Mouse (Mus musculus): Measurements from ENCODE around the gene Cdc7. TPM values are rescaled to one million over a fixed set of nuclear protein-coding genes. Genes with fewer than 3 reads are reported as not detected.

Cdc7 gene
- 39.3 and 46.1 TPM in 2 replicates for polyA plus RNA-seq (2014; fragmentation: Nextera tagmentation; extraction: Ambion mirVana)

- H3K9me3 ChIP-seq (ENCODE audit: control insufficient read depth, low read length): no peaks in the 10 kb centered on the region
- H3K9ac ChIP-seq: peak within 1 kb of the TSS; percentile 88
- no peaks in the 10 kb centered on the region for H3K27me3 ChIP-seq (ENCODE audit: control insufficient read depth, insufficient read depth, low read length)
- peak within 1 kb of the TSS; percentile 95 for H3K4me3 ChIP-seq (replicated peaks; ENCODE audit: low read length)
- 0 out of 2 replicates have a peak, but pooled peaks cover 6% of the 10 kb centered on the region for H3K36me3 ChIP-seq (replicated peaks; ENCODE audit: control insufficient read depth, insufficient read depth)
- DNase-seq (ENCODE audit: low spot score) (peak; percentile 97), ATAC-seq (ENCODE audit: low FRiP score) (peak; percentile 92)
- H3K4me2 ChIP-seq (replicated peaks): peak within 1 kb of the TSS; percentile 91
- H3K4me1 ChIP-seq (replicated peaks; ENCODE audit: control insufficient read depth, insufficient read depth, low read length): peaks cover 10% of the 10 kb centered on the region
- WGBS: 6% methylated on average over 54 of the region's 54 CpGs
- H3K27ac ChIP-seq: peak within 1 kb of the TSS; percentile 81
Measured at GRCm38 (mm10) chr5:106963584-106964512, at the start of gene Cdc7. Gene Cdc7, plus strand, starts transcription at chr5:106964322.

- Histone ChIP-seq H3K4me1 (replicated peaks; ENCODE audit: control insufficient read depth, insufficient read depth, low read length) (no peaks in the 10 kb centered on the region), H3K27me3 (ENCODE audit: control insufficient read depth, insufficient read depth, low read length) (no peaks in the 10 kb centered on the region), H3K9me3 (ENCODE audit: control insufficient read depth, low read length) (no peaks in the 10 kb centered on the region), H3K27ac (no peak overlapping the region), H3K4me2 (replicated peaks) (no peak overlapping the region), H3K36me3 (replicated peaks; ENCODE audit: control insufficient read depth, insufficient read depth) (peaks cover 7% of the 10 kb centered on the region; the same call in 1 of the 2 replicates), H3K4me3 (replicated peaks; ENCODE audit: low read length) (no peak overlapping the region), H3K9ac (no peak overlapping the region)
- ATAC-seq (ENCODE audit: low FRiP score) (no peak), DNase-seq (ENCODE audit: low spot score) (no peak)
Measured at GRCm38 (mm10) chr5:106919315-106919714, 44.8 kb upstream of the Cdc7 start.

GRCm38 (mm10) chr5:106925488-106926368, 38.4 kb upstream of the Cdc7 start, which contains the start of gene Hfm1:
Gene Hfm1, minus strand, starts transcription at chr5:106926321.
- H3K4me1 ChIP-seq (replicated peaks; ENCODE audit: control insufficient read depth, insufficient read depth, low read length): peaks cover 5% of the 10 kb centered on the region; the same call in 1 of the 2 replicates
- peaks cover 7% of the 10 kb centered on the region; the same call in 1 of the 2 replicates for H3K36me3 ChIP-seq (replicated peaks; ENCODE audit: control insufficient read depth, insufficient read depth)
- H3K9ac ChIP-seq: peak within 1 kb of the TSS; percentile 80
- no peaks in the 10 kb centered on the region for H3K9me3 ChIP-seq (ENCODE audit: control insufficient read depth, low read length)
- DNase-seq (ENCODE audit: low spot score) (peak; percentile 79), ATAC-seq (ENCODE audit: low FRiP score) (peak; percentile 98)
- no peaks in the 10 kb centered on the region for H3K27me3 ChIP-seq (ENCODE audit: control insufficient read depth, insufficient read depth, low read length)
- H3K27ac ChIP-seq: peak within 1 kb of the TSS; percentile 91
- peak within 1 kb of the TSS; percentile 56 for H3K4me3 ChIP-seq (replicated peaks; ENCODE audit: low read length)
- 1% methylated on average over 68 of the region's 76 CpGs for WGBS
- H3K4me2 ChIP-seq (replicated peaks): peak within 1 kb of the TSS; percentile 63

GRCm38 (mm10) chr5:106926369-106926686, 37.8 kb upstream of the Cdc7 start:
- no peaks in the 10 kb centered on the region for H3K9me3 ChIP-seq (ENCODE audit: control insufficient read depth, low read length)
- ATAC-seq (ENCODE audit: low FRiP score) (peak; percentile 44), DNase-seq (ENCODE audit: low spot score) (no peak)
- WGBS: 30% methylated on average over 4 of the region's 4 CpGs
- H3K27me3 ChIP-seq (ENCODE audit: control insufficient read depth, insufficient read depth, low read length): no peaks in the 10 kb centered on the region
- peak overlapping the region; percentile 80 for H3K9ac ChIP-seq
- peak overlapping the region; percentile 91 for H3K27ac ChIP-seq
- peak overlapping the region; percentile 63 for H3K4me2 ChIP-seq (replicated peaks)
- peaks cover 5% of the 10 kb centered on the region; the same call in 1 of the 2 replicates for H3K4me1 ChIP-seq (replicated peaks; ENCODE audit: control insufficient read depth, insufficient read depth, low read length)
- peak overlapping the region; percentile 56 for H3K4me3 ChIP-seq (replicated peaks; ENCODE audit: low read length)
- peaks cover 7% of the 10 kb centered on the region; the same call in 1 of the 2 replicates for H3K36me3 ChIP-seq (replicated peaks; ENCODE audit: control insufficient read depth, insufficient read depth)

- DNase-seq (ENCODE audit: low spot score) (no peak), ATAC-seq (ENCODE audit: low FRiP score) (no peak)
- Histone ChIP-seq H3K9ac (no peak overlapping the region), H3K4me2 (replicated peaks) (no peak overlapping the region), H3K4me3 (replicated peaks; ENCODE audit: low read length) (no peak overlapping the region), H3K36me3 (replicated peaks; ENCODE audit: control insufficient read depth, insufficient read depth) (no peaks in the 10 kb centered on the region), H3K27me3 (ENCODE audit: control insufficient read depth, insufficient read depth, low read length) (no peaks in the 10 kb centered on the region), H3K27ac (no peak overlapping the region), H3K9me3 (ENCODE audit: control insufficient read depth, low read length) (no peaks in the 10 kb centered on the region), H3K4me1 (replicated peaks; ENCODE audit: control insufficient read depth, insufficient read depth, low read length) (peaks cover 5% of the 10 kb centered on the region; the same call in 1 of the 2 replicates)
- 78% methylated on average over 4 of the region's 4 CpGs for WGBS
Measured at GRCm38 (mm10) chr5:106927996-106928395, 36.1 kb upstream of the Cdc7 start.

- H3K9ac ChIP-seq: no peak overlapping the region
- no peak for DNase-seq (ENCODE audit: low spot score)
- no peak overlapping the region for H3K4me3 ChIP-seq (replicated peaks; ENCODE audit: low read length)
- no peaks in the 10 kb centered on the region for H3K27me3 ChIP-seq (ENCODE audit: control insufficient read depth, insufficient read depth, low read length)
- H3K27ac ChIP-seq: no peak overlapping the region
- H3K4me2 ChIP-seq (replicated peaks): no peak overlapping the region
- WGBS: 83% methylated on average over 4 of the region's 4 CpGs
- no peak for ATAC-seq (ENCODE audit: low FRiP score)
- H3K9me3 ChIP-seq (ENCODE audit: control insufficient read depth, low read length): no peaks in the 10 kb centered on the region
- no peaks in the 10 kb centered on the region for H3K36me3 ChIP-seq (replicated peaks; ENCODE audit: control insufficient read depth, insufficient read depth)
- H3K4me1 ChIP-seq (replicated peaks; ENCODE audit: control insufficient read depth, insufficient read depth, low read length): no peaks in the 10 kb centered on the region
Measured at GRCm38 (mm10) chr5:106946342-106946741, 17.8 kb upstream of the Cdc7 start.

GRCm38 (mm10) chr5:106948683-106949082, 15.4 kb upstream of the Cdc7 start:
- H3K4me1 ChIP-seq (replicated peaks; ENCODE audit: control insufficient read depth, insufficient read depth, low read length): no peaks in the 10 kb centered on the region
- no peak overlapping the region for H3K4me2 ChIP-seq (replicated peaks)
- no peak overlapping the region for H3K9ac ChIP-seq
- no peaks in the 10 kb centered on the region for H3K36me3 ChIP-seq (replicated peaks; ENCODE audit: control insufficient read depth, insufficient read depth)
- DNase-seq (ENCODE audit: low spot score): no peak
- 82% methylated on average over 6 of the region's 6 CpGs for WGBS
- H3K4me3 ChIP-seq (replicated peaks; ENCODE audit: low read length): no peak overlapping the region
- no peak overlapping the region for H3K27ac ChIP-seq
- no peaks in the 10 kb centered on the region for H3K27me3 ChIP-seq (ENCODE audit: control insufficient read depth, insufficient read depth, low read length)
- no peaks in the 10 kb centered on the region for H3K9me3 ChIP-seq (ENCODE audit: control insufficient read depth, low read length)
- no peak for ATAC-seq (ENCODE audit: low FRiP score)

- WGBS: 78% methylated on average over 3 of the region's 3 CpGs
- no peak for ATAC-seq (ENCODE audit: low FRiP score)
- H3K4me1 ChIP-seq (replicated peaks; ENCODE audit: control insufficient read depth, insufficient read depth, low read length): no peaks in the 10 kb centered on the region
Measured at GRCm38 (mm10) chr5:106956467-106956866, 7.7 kb upstream of the Cdc7 start.

GRCm38 (mm10) chr5:106959031-106959430, 5.1 kb upstream of the Cdc7 start:
- H3K9me3 ChIP-seq (ENCODE audit: control insufficient read depth, low read length): no peaks in the 10 kb centered on the region
- no peak overlapping the region for H3K4me3 ChIP-seq (replicated peaks; ENCODE audit: low read length)
- H3K27ac ChIP-seq: no peak overlapping the region
- WGBS: 71% methylated on average over 3 of the region's 3 CpGs
- DNase-seq (ENCODE audit: low spot score) (peak; percentile 58), ATAC-seq (ENCODE audit: low FRiP score) (no peak)
- H3K36me3 ChIP-seq (replicated peaks; ENCODE audit: control insufficient read depth, insufficient read depth): no peaks in the 10 kb centered on the region
- H3K9ac ChIP-seq: no peak overlapping the region
- peaks cover 5% of the 10 kb centered on the region; the same call in 1 of the 2 replicates for H3K4me1 ChIP-seq (replicated peaks; ENCODE audit: control insufficient read depth, insufficient read depth, low read length)
- no peaks in the 10 kb centered on the region for H3K27me3 ChIP-seq (ENCODE audit: control insufficient read depth, insufficient read depth, low read length)
- H3K4me2 ChIP-seq (replicated peaks): no peak overlapping the region

More at GRCm38 (mm10) chr5:106956467-106956866, 7.7 kb upstream of the Cdc7 start:
- Histone ChIP-seq H3K27ac (no peak overlapping the region), H3K4me2 (replicated peaks) (no peak overlapping the region), H3K4me3 (replicated peaks; ENCODE audit: low read length) (no peak overlapping the region), H3K36me3 (replicated peaks; ENCODE audit: control insufficient read depth, insufficient read depth) (no peaks in the 10 kb centered on the region), H3K27me3 (ENCODE audit: control insufficient read depth, insufficient read depth, low read length) (no peaks in the 10 kb centered on the region), H3K9ac (no peak overlapping the region), H3K9me3 (ENCODE audit: control insufficient read depth, low read length) (no peaks in the 10 kb centered on the region)
- DNase-seq (ENCODE audit: low spot score): no peak
